Mouse (Mus musculus): ENCODE results near the gene Myadml2.

Myadml2 gene

GRCm38 (mm10) chr11:120612763-120613162, 35.2 kb downstream of the Myadml2 start:
- no peak for DNase-seq (ENCODE audit: extremely low read depth, low read depth)

- no peak for DNase-seq (ENCODE audit: extremely low read depth, low read depth)
Observed at GRCm38 (mm10) chr11:120610477-120611046, 37.4 kb downstream of the Myadml2 start.

- DNase-seq (ENCODE audit: extremely low read depth, low read depth): no peak
Observed at GRCm38 (mm10) chr11:120609250-120609649, 38.7 kb downstream of the Myadml2 start.

GRCm38 (mm10) chr11:120608241-120609034, 39.5 kb downstream of the Myadml2 start, which contains the start of gene Npb:
Gene Npb, plus strand, starts transcription at chr11:120608477.
- DNase-seq (ENCODE audit: extremely low read depth, low read depth): no peak

DNA sequence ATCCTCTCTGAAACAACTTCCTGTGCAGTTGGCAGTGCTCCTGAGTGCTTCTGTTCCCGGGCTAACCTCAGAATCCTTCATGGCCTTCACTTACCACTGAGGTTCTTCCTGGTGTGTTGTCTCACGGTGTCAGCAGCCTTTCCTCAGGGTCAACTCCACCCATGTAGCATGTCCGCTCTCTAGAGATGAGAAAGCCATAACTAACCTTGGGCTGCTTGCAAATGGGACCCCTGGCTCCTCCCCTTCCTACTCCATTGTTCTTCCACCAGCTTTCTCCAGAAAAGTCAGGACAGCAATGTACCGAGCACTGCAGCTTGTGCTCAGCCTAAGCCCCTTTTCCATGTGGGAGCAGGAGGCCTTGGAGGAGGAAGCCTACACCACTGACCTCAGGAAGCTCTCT, 41.2 kb downstream of the Myadml2 start:
- no peak for DNase-seq (ENCODE audit: extremely low read depth, low read depth)

GRCm38 (mm10) chr11:120605667-120606066, 42.3 kb downstream of the Myadml2 start:
- DNase-seq (ENCODE audit: extremely low read depth, low read depth): no peak

GRCm38 (mm10) chr11:120603545-120603944, 44.4 kb downstream of the Myadml2 start:
- DNase-seq (ENCODE audit: extremely low read depth, low read depth): no peak

- no peak for DNase-seq (ENCODE audit: extremely low read depth, low read depth)
Observed at GRCm38 (mm10) chr11:120600716-120601115, 47.2 kb downstream of the Myadml2 start.

DNA sequence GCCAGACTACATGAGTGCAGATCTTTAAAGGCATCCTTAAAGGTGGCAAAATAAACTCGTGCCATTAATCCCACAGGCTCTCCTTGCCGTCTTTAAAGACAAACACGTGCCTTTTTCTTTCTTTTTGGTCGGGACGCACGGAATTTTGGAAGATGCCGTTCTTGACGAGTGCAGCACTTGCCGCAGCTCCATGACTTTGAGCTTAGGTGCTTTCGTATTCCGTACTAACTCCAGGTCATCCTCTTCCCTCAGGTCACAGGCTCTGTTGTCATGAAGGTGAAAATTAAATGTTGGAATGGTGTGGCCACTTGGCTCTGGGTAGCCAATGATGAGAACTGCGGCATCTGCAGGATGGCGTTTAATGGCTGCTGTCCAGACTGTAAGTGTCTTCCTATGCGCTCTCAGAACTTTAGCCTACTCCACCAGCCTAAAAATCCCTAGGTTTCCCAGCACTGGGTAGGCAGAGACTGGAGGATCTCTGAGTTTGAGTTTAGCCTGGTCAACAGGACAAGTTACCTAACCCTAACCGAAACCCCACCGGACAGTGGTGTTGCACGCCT, 48.9 kb downstream of the Myadml2 start:
- DNase-seq (ENCODE audit: extremely low read depth, low read depth): no peak

GRCm38 (mm10) chr11:120598283-120598989, 49.5 kb downstream of the Myadml2 start, which contains the start of the genes Alyref and Anapc11:
Gene Alyref, minus strand, starts transcription at chr11:120598365.
Gene Anapc11, plus strand, starts transcription at chr11:120598421.
- DNase-seq (ENCODE audit: extremely low read depth, low read depth): peak; percentile 78

- DNase-seq (ENCODE audit: extremely low read depth, low read depth): no peak
Observed at GRCm38 (mm10) chr11:120597240-120598235, 50.4 kb downstream of the Myadml2 start.

Data from MEL-GATA-1-ER (cell line).